Comparison of ENCODE assay signal across 8 mouse cellular contexts in genomic region chr15:96709491-96710351, GRCm38 (mm10). TPM values are rescaled to one million over a fixed set of nuclear protein-coding genes. Genes with fewer than 3 reads are reported as not detected.
A peak's percentile ranks its signal among the peaks of the same experiment; 100 is the strongest.
DNase-seq lines count a peak whose midpoint lies in the region; ATAC-seq lines count a peak whose summit lies in the region.

No protein-coding gene starts in this region.

- peak overlapping the region; percentile 58 for H3K4me3 ChIP-seq in heart, embryonic 13.5 days
- peak overlapping the region; percentile 74 for H3K4me3 ChIP-seq in liver, embryonic 12.5 days
- peak overlapping the region; percentile 58 for H3K4me3 ChIP-seq in stomach, embryonic 15.5 days (replicated peaks)

- WGBS in heart, embryonic 13.5 days: 2% methylated on average over 79 of the region's 80 CpGs
- 1% methylated on average over 80 of the region's 80 CpGs for WGBS in liver, embryonic 12.5 days (ENCODE audit: insufficient replicate concordance)
- under 1% methylated on average over 69 of the region's 80 CpGs for WGBS in stomach, embryonic 15.5 days

- H3K9me3 ChIP-seq in heart, embryonic 13.5 days: no peaks in the 10 kb centered on the region
- H3K9me3 ChIP-seq in liver, embryonic 12.5 days (replicated peaks): no peaks in the 10 kb centered on the region
- no peaks in the 10 kb centered on the region for H3K9me3 ChIP-seq in stomach, embryonic 15.5 days

- peak overlapping the region; percentile 95 for H3K9ac ChIP-seq in heart, embryonic 13.5 days
- peak overlapping the region; percentile 90 for H3K9ac ChIP-seq in liver, embryonic 12.5 days
- peak overlapping the region; percentile 70; the same call in 1 of the 2 replicates for H3K9ac ChIP-seq in stomach, embryonic 15.5 days

- H3K27ac ChIP-seq in heart, embryonic 13.5 days (replicated peaks): peak overlapping the region; percentile 97
- H3K27ac ChIP-seq in liver, embryonic 12.5 days: peak overlapping the region; percentile 95
- H3K27ac ChIP-seq in stomach, embryonic 15.5 days: peak overlapping the region; percentile 99

- H3K4me1 ChIP-seq in heart, embryonic 13.5 days: peaks cover 19% of the 10 kb centered on the region
- H3K4me1 ChIP-seq in liver, embryonic 12.5 days: peaks cover 26% of the 10 kb centered on the region
- H3K4me1 ChIP-seq in stomach, embryonic 15.5 days: 0 out of 2 replicates have a peak, but pooled peaks cover 3% of the 10 kb centered on the region

- H3K4me2 ChIP-seq in heart, embryonic 13.5 days: peak overlapping the region; percentile 80
- H3K4me2 ChIP-seq in liver, embryonic 12.5 days: peak overlapping the region; percentile 98
- peak overlapping the region; percentile 85 for H3K4me2 ChIP-seq in stomach, embryonic 15.5 days

- H3K36me3 ChIP-seq in heart, embryonic 13.5 days: no peaks in the 10 kb centered on the region
- no peaks in the 10 kb centered on the region for H3K36me3 ChIP-seq in liver, embryonic 12.5 days
- H3K36me3 ChIP-seq in stomach, embryonic 15.5 days: no peaks in the 10 kb centered on the region

- H3K27me3 ChIP-seq in heart, embryonic 13.5 days (replicated peaks): no peaks in the 10 kb centered on the region
- H3K27me3 ChIP-seq in liver, embryonic 12.5 days (replicated peaks): no peaks in the 10 kb centered on the region; the same call in 1 of the 2 replicates
- no peaks in the 10 kb centered on the region for H3K27me3 ChIP-seq in stomach, embryonic 15.5 days (replicated peaks)

- DNase-seq in CD4-positive helper T cell, adult 2 months (ENCODE audit: low read depth, low spot score): peak; percentile 99
- peak; percentile 94 for DNase-seq in brain, embryonic 18.5 days (ENCODE audit: low read depth, low spot score)
- DNase-seq in kidney, postnatal 10 days: peak; percentile 99
- DNase-seq in natural killer cell, adult 2 months (ENCODE audit: low spot score in 2 of 2): peak; percentile 98 to 99

- ATAC-seq in erythroid progenitor cell, adult 5-6 weeks (replicated peaks; ENCODE audit: low FRiP score, poor library complexity, severe bottlenecking): peak; percentile 96
- ATAC-seq in heart, embryonic 13.5 days (ENCODE audit: extremely low read depth, insufficient number of reproducible peaks, low FRiP score, low TSS enrichment): peak; percentile 92
- peak; percentile 95 for ATAC-seq in liver, embryonic 12.5 days
- peak; percentile 90 for ATAC-seq in stomach, embryonic 15.5 days (ENCODE audit: insufficient read depth, low FRiP score, low read depth)

RNA-seq across cellular contexts. Expression of gene Slc38a2, which starts 10.2 kb away (rescaled TPM):
- total RNA-seq in erythroid progenitor cell, adult 5-6 weeks (2015; ENCODE audit: low replicate concordance): 58.0 and 85.9 TPM in 2 replicates
- 38.4 and 47.4 TPM in 2 replicates for total RNA-seq in erythroid progenitor cell, adult 5-6 weeks (2017; ENCODE audit: low replicate concordance)
- polyA plus RNA-seq in heart, embryonic 13.5 days (2015; fragmentation: Nextera tagmentation; extraction: Ambion mirVana): 115 and 119 TPM in 2 replicates
- polyA plus RNA-seq in liver, embryonic 12.5 days (2016; fragmentation: Nextera tagmentation; extraction: Ambion mirVana): 57.6 and 62.7 TPM in 2 replicates
- polyA plus RNA-seq in stomach, embryonic 15.5 days (2015; fragmentation: Nextera tagmentation; extraction: Ambion mirVana): 104 and 107 TPM in 2 replicates

Comparison
In these comparisons a context has a peak if more than half of its experiments do, and no peak if none do; other contexts are left out.
1. Peak in every context shown above with its lines: DNase-seq, ATAC-seq, H3K4me3 ChIP-seq and H3K27ac ChIP-seq.